Mouse (Mus musculus): ENCODE measurements around the gene Tnrc6b.

DNA sequence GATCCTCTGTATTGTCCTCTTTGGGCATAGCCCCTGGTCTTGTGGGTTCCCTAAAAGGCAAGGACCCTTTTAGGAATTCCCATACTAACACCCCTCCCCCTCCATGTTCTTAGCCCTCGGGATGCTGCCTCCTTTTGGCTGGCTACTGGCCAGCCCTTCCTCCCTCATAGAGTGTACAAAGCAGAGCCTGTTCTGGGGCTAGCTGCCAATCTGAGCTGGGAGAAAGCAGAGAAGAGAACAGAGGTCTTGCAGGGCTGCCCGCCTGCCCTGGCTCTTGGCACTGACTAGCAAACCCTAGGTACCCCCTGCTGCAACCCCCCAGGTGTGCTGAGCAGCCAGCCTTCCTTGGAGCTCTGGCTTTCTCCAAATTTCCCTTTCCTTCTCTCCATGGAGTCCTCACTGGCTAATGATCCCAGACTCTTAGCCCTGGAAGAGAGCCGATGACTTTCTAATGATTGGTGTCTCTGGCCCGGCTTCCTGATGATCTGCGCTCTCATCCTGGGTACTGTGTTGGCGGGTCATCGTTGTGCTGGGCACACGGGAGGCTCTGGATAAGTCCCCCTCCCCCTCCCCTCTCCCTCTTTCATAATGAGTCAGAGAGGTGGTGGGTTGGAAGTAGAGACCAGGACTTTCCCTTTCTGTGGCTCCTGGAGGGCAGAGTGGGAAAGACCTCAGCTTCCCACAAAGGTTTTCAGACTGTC, 31.4 kb upstream of the Tnrc6b start:
- TF ChIP-seq POLR2A (IDR thresholded peaks at IDR 0.05; ENCODE audit: insufficient read depth, low read depth, low read length) (no peak), CTCF (IDR thresholded peaks at IDR 0.05; ENCODE audit: insufficient read depth, low read depth, low read length) (no peak)
